Mouse (Mus musculus): ENCODE measurements at regions not wholly inside any gene's neighbourhood (a gene's known extent, or its start where the extent isn't known, plus 50 kb on each side); places are given as distances from the start of the nearest gene placed in this dataset.

GRCm38 (mm10) chr3:137728689-137729088, 57.4 kb downstream of the Gm21962 start:
- H3K36me3 ChIP-seq (ENCODE audit: control insufficient read depth, insufficient read depth, low read length, poor library complexity, severe bottlenecking), result no peaks in the 10 kb centered on the region
- no peaks in the 10 kb centered on the region for H3K27me3 ChIP-seq (ENCODE audit: control insufficient read depth, insufficient read depth, low read length, poor library complexity, severe bottlenecking)
- no peaks in the 10 kb centered on the region for H3K9me3 ChIP-seq (replicated peaks; ENCODE audit: control insufficient read depth, insufficient read depth, low read length, poor library complexity, severe bottlenecking)
- TF ChIP-seq EP300 (IDR thresholded peaks at IDR 0.05; ENCODE audit: insufficient read depth, low read depth, low read length) (no peak), CTCF (IDR thresholded peaks at IDR 0.05; ENCODE audit: low read depth, low read length) (no peak), POLR2A (IDR thresholded peaks at IDR 0.05; ENCODE audit: insufficient read depth, low read length) (no peak)
- H3K4me3 ChIP-seq (ENCODE audit: low read depth, low read length), result no peak overlapping the region
- no peaks in the 10 kb centered on the region for H3K4me1 ChIP-seq (ENCODE audit: control insufficient read depth, insufficient read depth, low read length)
- no peak overlapping the region for H3K27ac ChIP-seq (ENCODE audit: insufficient read depth, low read length)
- no peak overlapping the region for H3K9ac ChIP-seq (ENCODE audit: low read depth, poor library complexity, severe bottlenecking)

GRCm38 (mm10) chr3:137729421-137729820, 58.1 kb downstream of the Gm21962 start:
- H3K9me3 ChIP-seq (replicated peaks; ENCODE audit: control insufficient read depth, insufficient read depth, low read length, poor library complexity, severe bottlenecking), result no peaks in the 10 kb centered on the region
- no peaks in the 10 kb centered on the region for H3K36me3 ChIP-seq (ENCODE audit: control insufficient read depth, insufficient read depth, low read length, poor library complexity, severe bottlenecking)
- H3K4me1 ChIP-seq (ENCODE audit: control insufficient read depth, insufficient read depth, low read length), result no peaks in the 10 kb centered on the region
- H3K27me3 ChIP-seq (ENCODE audit: control insufficient read depth, insufficient read depth, low read length, poor library complexity, severe bottlenecking), result no peaks in the 10 kb centered on the region
- no peak overlapping the region for H3K4me3 ChIP-seq (ENCODE audit: low read depth, low read length)
- H3K27ac ChIP-seq (ENCODE audit: insufficient read depth, low read length), result no peak overlapping the region
- H3K9ac ChIP-seq (ENCODE audit: low read depth, poor library complexity, severe bottlenecking), result no peak overlapping the region
- TF ChIP-seq POLR2A (IDR thresholded peaks at IDR 0.05; ENCODE audit: insufficient read depth, low read length) (no peak), EP300 (IDR thresholded peaks at IDR 0.05; ENCODE audit: insufficient read depth, low read depth, low read length) (no peak), CTCF (IDR thresholded peaks at IDR 0.05; ENCODE audit: low read depth, low read length) (no peak)

GRCm38 (mm10) chr3:137737222-137737800, 66.0 kb downstream of the Gm21962 start:
- no peak for TF ChIP-seq CTCF (IDR thresholded peaks at IDR 0.05; ENCODE audit: low read depth, low read length)
- TF ChIP-seq EP300 (IDR thresholded peaks at IDR 0.05; ENCODE audit: insufficient read depth, low read depth, low read length), result no peak
- peaks cover 2% of the 10 kb centered on the region for H3K4me1 ChIP-seq (ENCODE audit: control insufficient read depth, insufficient read depth, low read length)
- H3K36me3 ChIP-seq (ENCODE audit: control insufficient read depth, insufficient read depth, low read length, poor library complexity, severe bottlenecking), result no peaks in the 10 kb centered on the region
- H3K27me3 ChIP-seq (ENCODE audit: control insufficient read depth, insufficient read depth, low read length, poor library complexity, severe bottlenecking), result no peaks in the 10 kb centered on the region
- H3K9ac ChIP-seq (ENCODE audit: low read depth, poor library complexity, severe bottlenecking), result no peak overlapping the region
- no peak overlapping the region for H3K27ac ChIP-seq (ENCODE audit: insufficient read depth, low read length)
- H3K4me3 ChIP-seq (ENCODE audit: low read depth, low read length), result no peak overlapping the region
- no peaks in the 10 kb centered on the region for H3K9me3 ChIP-seq (replicated peaks; ENCODE audit: control insufficient read depth, insufficient read depth, low read length, poor library complexity, severe bottlenecking)

GRCm38 (mm10) chr3:137741528-137741927, 70.2 kb downstream of the Gm21962 start:
- Histone ChIP-seq H3K4me1 (ENCODE audit: control insufficient read depth, insufficient read depth, low read length) (peaks cover 2% of the 10 kb centered on the region), H3K4me3 (ENCODE audit: low read depth, low read length) (no peak overlapping the region), H3K9ac (ENCODE audit: low read depth, poor library complexity, severe bottlenecking) (no peak overlapping the region), H3K27me3 (ENCODE audit: control insufficient read depth, insufficient read depth, low read length, poor library complexity, severe bottlenecking) (no peaks in the 10 kb centered on the region), H3K36me3 (ENCODE audit: control insufficient read depth, insufficient read depth, low read length, poor library complexity, severe bottlenecking) (no peaks in the 10 kb centered on the region), H3K27ac (ENCODE audit: insufficient read depth, low read length) (no peak overlapping the region), H3K9me3 (replicated peaks; ENCODE audit: control insufficient read depth, insufficient read depth, low read length, poor library complexity, severe bottlenecking) (no peaks in the 10 kb centered on the region)
- TF ChIP-seq EP300 (IDR thresholded peaks at IDR 0.05; ENCODE audit: insufficient read depth, low read depth, low read length) (no peak), CTCF (IDR thresholded peaks at IDR 0.05; ENCODE audit: low read depth, low read length) (no peak), POLR2A (IDR thresholded peaks at IDR 0.05; ENCODE audit: insufficient read depth, low read length) (no peak)

- H3K27me3 ChIP-seq (ENCODE audit: control insufficient read depth, insufficient read depth, low read length, poor library complexity, severe bottlenecking), result no peaks in the 10 kb centered on the region
- H3K9me3 ChIP-seq (replicated peaks; ENCODE audit: control insufficient read depth, insufficient read depth, low read length, poor library complexity, severe bottlenecking), result no peaks in the 10 kb centered on the region
- no peaks in the 10 kb centered on the region for H3K4me1 ChIP-seq (ENCODE audit: control insufficient read depth, insufficient read depth, low read length)
- H3K9ac ChIP-seq (ENCODE audit: low read depth, poor library complexity, severe bottlenecking), result no peak overlapping the region
- no peak overlapping the region for H3K27ac ChIP-seq (ENCODE audit: insufficient read depth, low read length)
- TF ChIP-seq CTCF (IDR thresholded peaks at IDR 0.05; ENCODE audit: low read depth, low read length) (no peak), POLR2A (IDR thresholded peaks at IDR 0.05; ENCODE audit: insufficient read depth, low read length) (no peak), EP300 (IDR thresholded peaks at IDR 0.05; ENCODE audit: insufficient read depth, low read depth, low read length) (no peak)
- no peak overlapping the region for H3K4me3 ChIP-seq (ENCODE audit: low read depth, low read length)
- no peaks in the 10 kb centered on the region for H3K36me3 ChIP-seq (ENCODE audit: control insufficient read depth, insufficient read depth, low read length, poor library complexity, severe bottlenecking)
These were observed 70.8 kb downstream of the Gm21962 start for GRCm38 (mm10) chr3:137742119-137742518.

GRCm38 (mm10) chr3:137751732-137752260, 80.5 kb downstream of the Gm21962 start:
- no peaks in the 10 kb centered on the region for H3K4me1 ChIP-seq (ENCODE audit: control insufficient read depth, insufficient read depth, low read length)

More at GRCm38 (mm10) chr3:137751732-137752260, 80.5 kb downstream of the Gm21962 start:
- Histone ChIP-seq H3K36me3 (ENCODE audit: control insufficient read depth, insufficient read depth, low read length, poor library complexity, severe bottlenecking) (no peaks in the 10 kb centered on the region), H3K27me3 (ENCODE audit: control insufficient read depth, insufficient read depth, low read length, poor library complexity, severe bottlenecking) (no peaks in the 10 kb centered on the region), H3K4me3 (ENCODE audit: low read depth, low read length) (no peak overlapping the region), H3K27ac (ENCODE audit: insufficient read depth, low read length) (no peak overlapping the region), H3K9me3 (replicated peaks; ENCODE audit: control insufficient read depth, insufficient read depth, low read length, poor library complexity, severe bottlenecking) (no peaks in the 10 kb centered on the region), H3K9ac (ENCODE audit: low read depth, poor library complexity, severe bottlenecking) (no peak overlapping the region)
- TF ChIP-seq EP300 (IDR thresholded peaks at IDR 0.05; ENCODE audit: insufficient read depth, low read depth, low read length), result no peak
- no peak for TF ChIP-seq CTCF (IDR thresholded peaks at IDR 0.05; ENCODE audit: low read depth, low read length)
- no peak for TF ChIP-seq POLR2A (IDR thresholded peaks at IDR 0.05; ENCODE audit: insufficient read depth, low read length)

All from ES-Bruce4 (cell line).